Mouse (Mus musculus): ENCODE data around the gene Kif5a.

- TF ChIP-seq CTCF (conservative IDR thresholded peaks at IDR 0.05; ENCODE audit: low read length) (no peak), NANOG (IDR thresholded peaks at IDR 0.05; ENCODE audit: borderline replicate concordance, low read length) (no peak)
These were observed 81.6 kb downstream of the Kif5a start for GRCm38 (mm10) chr10:127181566-127181965.
